Mouse (Mus musculus) CD8-positive naive resting alpha-beta T cell, adult 57 days (primary cell): Measurements from ENCODE around the gene Vmn1r12. TPM values are rescaled to one million over a fixed set of nuclear protein-coding genes. Genes with fewer than 3 reads are reported as not detected.

Experiments
- total RNA-seq: library from RNA; stranded (reverse); gene quantifications from one replicate; pipeline ENCODE4 v1.2.4, GENCODE M21; 2023

Gene Vmn1r12
- 0.06 TPM for total RNA-seq

GRCm38 (mm10) chr6:57156619-57157018 is at the start of gene Vmn1r12:
Gene Vmn1r12, plus strand, starts transcription at chr6:57156919.

GRCm38 (mm10) chr6:57109154-57109553 is 47.6 kb upstream of the Vmn1r12 start, which contains the start of gene Vmn1r10:
Gene Vmn1r10, plus strand, starts transcription at chr6:57109454.

GRCm38 (mm10) chr6:57133155-57133554 is 23.6 kb upstream of the Vmn1r12 start, which contains the start of gene Vmn1r11:
Gene Vmn1r11, plus strand, starts transcription at chr6:57133455.

GRCm38 (mm10) chr6:57202990-57203389 is 46.3 kb downstream of the Vmn1r12 start, which contains the start of gene Vmn1r13:
Gene Vmn1r13, plus strand, starts transcription at chr6:57203290.

Other genes starting within 250 kb of the Vmn1r12 start
- gene Nt5c3, start 233.0 kb upstream of the Vmn1r12 start, total RNA-seq = 51.7 TPM
- gene Vmn1r4, start 232.9 kb upstream of the Vmn1r12 start, total RNA-seq = 0.24 TPM
- not detected for gene Vmn1r5, start 186.6 kb upstream of the Vmn1r12 start, total RNA-seq
- gene Vmn1r6, start 159.7 kb upstream of the Vmn1r12 start, total RNA-seq = not detected
- not detected for gene Vmn1r7, start 131.6 kb upstream of the Vmn1r12 start, total RNA-seq
- gene Vmn1r8, start 124.6 kb upstream of the Vmn1r12 start, total RNA-seq = not detected
- gene Vmn1r9, start 90.1 kb upstream of the Vmn1r12 start, total RNA-seq = not detected
- gene Vmn1r10, start 47.5 kb upstream of the Vmn1r12 start, total RNA-seq = not detected
- not detected for gene Vmn1r11, start 23.5 kb upstream of the Vmn1r12 start, total RNA-seq
- not detected for gene Vmn1r13, start 46.4 kb downstream of the Vmn1r12 start, total RNA-seq
- not detected for gene Vmn1r14, start 74.8 kb downstream of the Vmn1r12 start, total RNA-seq
- gene Vmn1r15, start 101.0 kb downstream of the Vmn1r12 start, total RNA-seq = not detected
- not detected for gene Vmn1r16, start 172.6 kb downstream of the Vmn1r12 start, total RNA-seq
- gene Vmn1r17, start 206.8 kb downstream of the Vmn1r12 start, total RNA-seq = not detected
- not detected for gene Vmn1r18, start 238.9 kb downstream of the Vmn1r12 start, total RNA-seq
- not detected for gene Vmn1r19, start 246.9 kb downstream of the Vmn1r12 start, total RNA-seq